Mouse (Mus musculus): Measurements from ENCODE around the gene Specc1. TPM values are rescaled to one million over a fixed set of nuclear protein-coding genes. Genes with fewer than 3 reads are reported as not detected.

The Specc1 gene
- total and polyA plus RNA-seq, 2 experiments from 2014 or later, result 10.6 to 20.5 TPM

GRCm38 (mm10) chr11:62202645-62203044 lies 246.1 kb downstream of the Specc1 start:
- H3K27ac ChIP-seq (ENCODE audit: low read depth, low read length), result no peak overlapping the region
- no peaks in the 10 kb centered on the region for H3K9me3 ChIP-seq (ENCODE audit: low read length)
- no peaks in the 10 kb centered on the region for H3K36me3 ChIP-seq (ENCODE audit: insufficient read depth)
- DNase-seq, result no peak
- no peak for ATAC-seq
- TF ChIP-seq CTCF (IDR thresholded peaks at IDR 0.05; ENCODE audit: low read depth), result no peak
- H3K27me3 ChIP-seq (ENCODE audit: insufficient read depth, low read length), result no peaks in the 10 kb centered on the region
- 90% methylated on average over 1 of the region's 1 CpGs for WGBS
- H3K9ac ChIP-seq, result no peak overlapping the region
- no peak overlapping the region for H3K4me2 ChIP-seq (ENCODE audit: low read depth)
- H3K4me3 ChIP-seq (ENCODE audit: low read depth, low read length), result no peak overlapping the region
- no peaks in the 10 kb centered on the region for H3K4me1 ChIP-seq (ENCODE audit: insufficient read depth)

- WGBS, result 57% methylated on average over 2 of the region's 2 CpGs
- DNase-seq (no peak), ATAC-seq (no peak)
- no peak overlapping the region for H3K4me2 ChIP-seq (ENCODE audit: low read depth)
- TF ChIP-seq CTCF (IDR thresholded peaks at IDR 0.05; ENCODE audit: low read depth), result no peak
- H3K4me1 ChIP-seq (ENCODE audit: insufficient read depth), result no peaks in the 10 kb centered on the region
- no peak overlapping the region for H3K9ac ChIP-seq
- H3K9me3 ChIP-seq (ENCODE audit: low read length), result no peaks in the 10 kb centered on the region
- no peak overlapping the region for H3K4me3 ChIP-seq (ENCODE audit: low read depth, low read length)
- no peaks in the 10 kb centered on the region for H3K27me3 ChIP-seq (ENCODE audit: insufficient read depth, low read length)
- no peak overlapping the region for H3K27ac ChIP-seq (ENCODE audit: low read depth, low read length)
- no peaks in the 10 kb centered on the region for H3K36me3 ChIP-seq (ENCODE audit: insufficient read depth)
Measured at GRCm38 (mm10) chr11:62209111-62209510, 252.5 kb downstream of the Specc1 start.

GRCm38 (mm10) chr11:62209891-62210290 lies 253.3 kb downstream of the Specc1 start:
- Histone ChIP-seq H3K4me3 (ENCODE audit: low read depth, low read length) (no peak overlapping the region), H3K36me3 (ENCODE audit: insufficient read depth) (no peaks in the 10 kb centered on the region), H3K4me1 (ENCODE audit: insufficient read depth) (no peaks in the 10 kb centered on the region), H3K4me2 (ENCODE audit: low read depth) (no peak overlapping the region), H3K9ac (no peak overlapping the region), H3K9me3 (ENCODE audit: low read length) (no peaks in the 10 kb centered on the region), H3K27me3 (ENCODE audit: insufficient read depth, low read length) (no peaks in the 10 kb centered on the region), H3K27ac (ENCODE audit: low read depth, low read length) (no peak overlapping the region)
- ATAC-seq (no peak), DNase-seq (no peak)
- WGBS, result 63% methylated on average over 4 of the region's 4 CpGs
- no peak for TF ChIP-seq CTCF (IDR thresholded peaks at IDR 0.05; ENCODE audit: low read depth)

DNA sequence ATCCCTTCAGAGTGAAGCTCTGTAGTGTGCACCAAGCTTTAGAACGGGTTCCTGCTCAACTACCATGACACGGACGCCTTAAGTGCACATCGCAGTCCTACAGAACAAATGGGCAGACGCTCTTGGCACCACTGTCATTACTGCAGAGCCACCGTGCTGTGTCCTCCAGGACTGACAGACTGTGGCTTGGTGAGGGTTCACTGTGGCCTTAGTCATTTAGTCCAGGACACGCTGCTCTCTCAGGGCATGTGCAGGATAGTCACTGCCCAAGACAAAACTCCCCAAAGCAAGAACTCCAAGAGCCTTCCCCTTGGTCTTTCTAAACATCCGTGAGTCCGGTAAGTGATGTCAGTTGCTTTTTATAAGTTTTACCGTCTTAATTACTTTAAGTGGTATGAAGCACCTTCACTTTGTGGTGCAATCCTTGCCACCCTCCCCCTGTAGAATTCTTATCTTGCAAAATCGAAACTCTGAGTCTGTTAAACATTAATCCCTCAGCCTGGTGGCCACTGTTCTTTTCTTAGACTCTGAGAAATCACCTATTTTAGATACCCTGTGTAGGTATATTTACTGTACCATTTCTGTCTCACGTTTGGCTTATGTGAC lies 256.9 kb downstream of the Specc1 start:
- TF ChIP-seq CTCF (IDR thresholded peaks at IDR 0.05; ENCODE audit: low read depth), result no peak
- Histone ChIP-seq H3K9ac (no peak overlapping the region), H3K27me3 (ENCODE audit: insufficient read depth, low read length) (no peaks in the 10 kb centered on the region), H3K36me3 (ENCODE audit: insufficient read depth) (no peaks in the 10 kb centered on the region), H3K4me2 (ENCODE audit: low read depth) (no peak overlapping the region), H3K9me3 (ENCODE audit: low read length) (no peaks in the 10 kb centered on the region), H3K4me3 (ENCODE audit: low read depth, low read length) (no peak overlapping the region), H3K4me1 (ENCODE audit: insufficient read depth) (no peaks in the 10 kb centered on the region), H3K27ac (ENCODE audit: low read depth, low read length) (no peak overlapping the region)
- DNase-seq, result no peak
- WGBS, result 93% methylated on average over 12 of the region's 12 CpGs
- no peak for ATAC-seq

DNA sequence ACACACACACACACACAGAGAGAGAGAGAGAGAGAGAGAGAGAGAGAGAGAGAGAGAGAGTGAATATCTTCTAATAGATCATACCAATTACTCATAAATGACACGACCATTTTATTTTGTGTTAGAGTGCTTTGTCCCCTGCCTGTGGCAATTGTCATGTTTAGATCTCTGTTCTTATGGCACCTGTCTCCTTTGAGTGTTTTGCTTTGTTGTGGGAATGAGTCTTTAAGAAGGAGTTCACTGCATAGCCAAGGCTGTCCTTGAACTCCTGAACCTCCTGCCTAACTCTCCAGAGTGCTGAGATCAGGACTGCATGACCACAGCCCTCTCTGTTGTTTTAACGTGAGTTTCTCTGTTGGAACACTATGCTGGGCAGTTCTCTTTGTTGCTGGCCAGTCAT lies 258.5 kb downstream of the Specc1 start:
- Histone ChIP-seq H3K9ac (no peak overlapping the region), H3K4me2 (ENCODE audit: low read depth) (no peak overlapping the region), H3K27me3 (ENCODE audit: insufficient read depth, low read length) (no peaks in the 10 kb centered on the region), H3K36me3 (ENCODE audit: insufficient read depth) (no peaks in the 10 kb centered on the region), H3K27ac (ENCODE audit: low read depth, low read length) (no peak overlapping the region), H3K4me3 (ENCODE audit: low read depth, low read length) (no peak overlapping the region), H3K9me3 (ENCODE audit: low read length) (no peaks in the 10 kb centered on the region), H3K4me1 (ENCODE audit: insufficient read depth) (no peaks in the 10 kb centered on the region)
- DNase-seq (no peak), ATAC-seq (no peak)
- 58% methylated on average over 2 of the region's 2 CpGs for WGBS
- no peak for TF ChIP-seq CTCF (IDR thresholded peaks at IDR 0.05; ENCODE audit: low read depth)

DNA sequence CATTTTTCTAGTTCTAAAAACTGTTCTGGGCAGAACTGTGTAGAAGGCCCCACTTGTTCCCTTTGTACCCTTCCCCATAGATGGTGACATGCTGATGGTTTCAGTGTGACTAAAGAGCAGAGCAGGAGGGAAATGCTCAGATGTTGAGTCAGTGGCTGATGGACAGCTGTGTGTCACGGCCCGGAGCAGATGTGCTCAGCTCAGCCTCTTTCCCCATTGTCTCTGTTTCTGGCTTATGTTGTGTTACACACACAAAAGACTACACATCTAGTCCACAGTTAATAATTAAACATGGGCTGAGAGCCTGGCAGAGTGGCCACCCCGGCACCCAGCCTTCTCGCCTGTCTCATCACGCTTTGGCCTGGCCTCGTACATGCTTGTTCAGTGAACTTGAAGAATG lies 261.2 kb downstream of the Specc1 start:
- no peak overlapping the region for H3K4me3 ChIP-seq (ENCODE audit: low read depth, low read length)
- no peaks in the 10 kb centered on the region for H3K27me3 ChIP-seq (ENCODE audit: insufficient read depth, low read length)
- no peak for DNase-seq
- H3K27ac ChIP-seq (ENCODE audit: low read depth, low read length), result no peak overlapping the region
- H3K36me3 ChIP-seq (ENCODE audit: insufficient read depth), result no peaks in the 10 kb centered on the region
- WGBS, result 50% methylated on average over 6 of the region's 6 CpGs
- H3K4me1 ChIP-seq (ENCODE audit: insufficient read depth), result no peaks in the 10 kb centered on the region
- H3K9ac ChIP-seq, result no peak overlapping the region
- no peak for TF ChIP-seq CTCF (IDR thresholded peaks at IDR 0.05; ENCODE audit: low read depth)
- no peaks in the 10 kb centered on the region for H3K9me3 ChIP-seq (ENCODE audit: low read length)
- H3K4me2 ChIP-seq (ENCODE audit: low read depth), result no peak overlapping the region
- ATAC-seq, result no peak

GRCm38 (mm10) chr11:62220756-62221510 lies 264.4 kb downstream of the Specc1 start:
- Histone ChIP-seq H3K27ac (ENCODE audit: low read depth, low read length) (no peak overlapping the region), H3K27me3 (ENCODE audit: insufficient read depth, low read length) (no peaks in the 10 kb centered on the region), H3K4me2 (ENCODE audit: low read depth) (no peak overlapping the region), H3K9ac (no peak overlapping the region), H3K36me3 (ENCODE audit: insufficient read depth) (no peaks in the 10 kb centered on the region), H3K4me3 (ENCODE audit: low read depth, low read length) (no peak overlapping the region), H3K4me1 (ENCODE audit: insufficient read depth) (no peaks in the 10 kb centered on the region), H3K9me3 (ENCODE audit: low read length) (no peaks in the 10 kb centered on the region)
- ATAC-seq (no peak), DNase-seq (no peak)
- TF ChIP-seq CTCF (IDR thresholded peaks at IDR 0.05; ENCODE audit: low read depth), result no peak
- 91% methylated on average over 7 of the region's 7 CpGs for WGBS

Data from forebrain, postnatal 0 days (tissue).